ENCODE assay signal across 8 mouse cellular contexts in genomic region chr2:111058586-111059261, GRCm38 (mm10). TPM values are rescaled to one million over a fixed set of nuclear protein-coding genes. Genes with fewer than 3 reads are reported as not detected.
DNase-seq lines count a peak whose midpoint lies in the region; ATAC-seq lines count a peak whose summit lies in the region.
"Had no signal": no experiment of that assay in that cellular context is flagged by ENCODE, and none has a peak within 500 bp of the region (broad histone marks: within the 10 kb centered on the region; RNA-seq: fewer than 3 reads in every experiment).

No protein-coding gene starts in this region.

- H3K36me3 ChIP-seq in limb, embryonic 10.5 days: no peaks in the 10 kb centered on the region

- H3K27ac ChIP-seq in limb, embryonic 10.5 days: no peak overlapping the region

- peak; percentile 78 to 83; a peak in 3 of 4 replicates for ATAC-seq in hematopoietic stem cell, adult 5-6 weeks (replicated peaks in 1 of 2; ENCODE audit: insufficient read depth in 1 of 2, low FRiP score in 2 of 2, low TSS enrichment in 1 of 2, low read depth in 1 of 2, poor library complexity in 2 of 2, severe bottlenecking in 2 of 2)

- no peaks in the 10 kb centered on the region for H3K9me3 ChIP-seq in limb, embryonic 10.5 days (replicated peaks)

- H3K27me3 ChIP-seq in limb, embryonic 10.5 days (ENCODE audit: low read depth, poor library complexity, severe bottlenecking): no peaks in the 10 kb centered on the region

- no peak overlapping the region for H3K4me3 ChIP-seq in limb, embryonic 10.5 days

- no peaks in the 10 kb centered on the region for H3K4me1 ChIP-seq in limb, embryonic 10.5 days

- DNase-seq in right cerebral cortex, adult 2 months (ENCODE audit: low spot score in 2 of 2): peak; percentile 4 to 23
- no peak for DNase-seq in right cerebral cortex, postnatal 25 days
- peak; percentile 18 for DNase-seq in cerebellum, adult 11 months
- peak; percentile 30 for DNase-seq in limb, embryonic 10.5 days (ENCODE audit: low spot score)
- peak; percentile 32 for DNase-seq in retina, postnatal 7 days (ENCODE audit: low read depth, low spot score)
- DNase-seq in urinary bladder, postnatal 10 days (ENCODE audit: low spot score): no peak

- 100% methylated on average over 1 of the region's 1 CpGs for WGBS in limb, embryonic 10.5 days

RNA-seq across cellular contexts. Expression of gene Gm13941, which starts 47.1 kb away (rescaled TPM):
- total RNA-seq in hematopoietic stem cell, adult 5-6 weeks (2017): not detected in 2 replicates
- polyA plus RNA-seq in limb, embryonic 10.5 days (2016; fragmentation: Nextera tagmentation; extraction: Ambion mirVana): not detected in 2 replicates
- polyA plus RNA-seq: frontal cortex, adult 2 months had no signal

Comparison
In these comparisons a context has a peak if more than half of its experiments do, and no peak if none do; other contexts are left out.
1. DNase-seq: peak in right cerebral cortex, adult 2 months (2 of 2), cerebellum, adult 11 months (single experiment), limb, embryonic 10.5 days (single experiment) and retina, postnatal 7 days (single experiment); none in right cerebral cortex, postnatal 25 days (single experiment) and urinary bladder, postnatal 10 days (single experiment).